Mouse (Mus musculus): ENCODE results near the gene Atp6v0d1.

The Atp6v0d1 gene

DNA sequence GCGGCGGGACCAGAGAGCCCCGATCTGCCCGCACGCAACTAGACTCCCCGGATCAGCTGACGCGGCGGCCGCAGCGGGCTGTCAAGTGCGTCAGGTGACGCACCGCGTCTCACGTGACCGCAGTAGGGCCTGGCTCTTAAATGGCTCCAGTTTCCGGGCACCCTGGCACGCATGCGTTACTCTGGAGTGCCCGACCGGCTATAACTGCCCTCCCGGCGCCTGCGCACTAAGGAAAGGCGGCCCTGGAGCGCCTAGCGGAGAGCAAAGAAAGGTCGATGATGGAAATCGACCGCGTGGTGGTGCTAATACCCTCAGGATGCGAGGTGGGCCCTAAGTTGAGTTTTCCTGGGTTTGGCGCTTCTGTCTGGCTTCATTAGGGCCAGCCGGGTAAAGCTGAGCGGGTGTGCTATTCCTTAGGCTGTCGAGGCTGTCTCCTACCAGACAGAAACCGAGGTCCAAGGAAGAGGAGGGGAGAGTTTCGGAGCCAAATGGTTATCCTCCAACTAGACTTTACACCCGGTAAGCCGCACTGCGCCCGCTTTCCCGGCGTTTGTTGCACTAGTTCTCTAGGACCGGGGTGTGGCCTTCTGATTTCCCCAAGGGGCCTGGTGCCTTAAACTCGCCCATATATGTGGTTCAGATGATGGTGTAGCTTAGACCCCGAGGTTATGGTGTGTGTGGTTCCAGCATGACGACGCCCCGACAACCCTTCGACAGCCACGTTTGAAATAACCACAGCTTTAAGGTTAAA, at the start of gene Atp6v0d1:
Gene Atp6v0d1 (minus strand): TSS at position 96 of the 751 bp plus-strand sequence.
- in situ Hi-C loops (cut with MboI; ENCODE audit: unreplicated experiment in 2 of 2), result no loop called here

DNA sequence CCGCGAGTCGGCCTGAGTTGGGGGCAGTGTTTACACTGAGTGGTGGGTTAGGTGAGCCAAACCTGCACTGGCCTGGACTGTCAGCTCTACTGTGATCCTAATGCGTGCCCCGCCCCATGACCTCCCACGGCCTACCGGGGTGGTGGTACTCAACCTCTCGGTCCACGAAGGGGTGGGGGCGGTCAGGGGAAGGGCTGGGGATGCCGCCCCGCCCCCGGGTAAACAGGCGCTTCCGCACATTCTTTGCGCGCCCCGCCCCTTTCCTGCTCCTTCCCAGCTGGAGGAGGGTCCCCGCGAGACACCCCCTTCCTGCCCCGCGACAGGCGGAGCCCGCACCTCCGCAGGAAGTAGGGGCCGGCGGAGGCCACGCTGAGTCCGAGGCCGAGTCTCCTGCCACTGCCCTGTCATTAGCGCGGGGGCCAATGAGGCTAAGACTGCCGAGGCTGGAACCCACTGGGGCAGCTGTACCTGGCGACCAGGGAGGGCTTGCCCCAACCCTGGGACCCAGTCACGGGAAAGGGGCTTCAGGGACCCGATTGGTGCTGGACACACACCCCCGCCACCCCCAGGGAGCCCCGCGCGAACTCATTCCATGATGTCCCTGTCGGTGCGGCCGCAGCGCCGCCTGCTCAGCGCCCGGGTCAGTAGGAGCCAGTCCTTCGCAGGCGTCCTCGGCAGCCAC, 48.1 kb upstream of the Atp6v0d1 start:
- in situ Hi-C loops (cut with MboI; ENCODE audit: unreplicated experiment in 2 of 2), result no loop called here

DNA sequence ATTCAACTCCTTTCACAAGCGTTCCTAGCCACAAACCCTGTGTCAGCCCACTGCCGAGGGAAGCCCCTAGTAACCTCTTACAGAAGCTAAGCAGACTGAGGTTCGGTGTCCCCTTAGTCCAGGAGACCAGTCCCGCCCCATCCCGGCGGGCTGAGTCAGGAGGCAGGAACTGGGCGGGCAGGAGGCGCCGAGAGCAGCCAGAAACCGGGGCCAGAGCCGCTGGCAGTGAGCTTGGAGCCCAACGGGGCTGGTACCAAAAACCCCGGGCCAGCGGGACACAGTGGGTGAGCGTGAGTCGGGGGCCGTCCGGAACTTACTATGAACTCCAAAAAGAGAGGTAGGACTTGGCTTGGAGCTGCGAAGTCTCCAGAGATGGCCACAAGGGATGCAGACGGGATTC, 47.2 kb upstream of the Atp6v0d1 start:
- in situ Hi-C loops (cut with MboI; ENCODE audit: unreplicated experiment in 2 of 2), result no loop called here

DNA sequence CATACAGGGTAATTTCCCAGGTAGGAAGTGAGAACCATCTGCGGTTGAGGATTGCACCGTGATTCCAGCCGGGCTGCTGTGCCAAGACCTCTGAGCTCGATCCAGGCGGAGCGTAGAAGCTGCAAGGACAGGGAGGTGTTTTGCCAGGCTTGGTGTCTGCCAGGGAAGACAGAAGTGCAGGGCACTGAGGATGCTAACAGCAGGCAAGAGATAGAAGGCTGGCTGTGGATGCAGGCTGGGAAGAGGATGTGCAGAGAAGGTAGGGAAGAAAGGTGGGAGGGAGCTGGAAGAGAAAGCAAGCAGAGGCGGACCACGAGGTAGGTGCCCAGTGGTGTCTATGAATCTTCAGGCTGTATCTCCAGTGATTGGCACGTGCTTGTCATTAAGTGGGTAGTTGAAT, 46.0 kb upstream of the Atp6v0d1 start:
- in situ Hi-C loops (cut with MboI; ENCODE audit: unreplicated experiment in 2 of 2), result no loop called here

DNA sequence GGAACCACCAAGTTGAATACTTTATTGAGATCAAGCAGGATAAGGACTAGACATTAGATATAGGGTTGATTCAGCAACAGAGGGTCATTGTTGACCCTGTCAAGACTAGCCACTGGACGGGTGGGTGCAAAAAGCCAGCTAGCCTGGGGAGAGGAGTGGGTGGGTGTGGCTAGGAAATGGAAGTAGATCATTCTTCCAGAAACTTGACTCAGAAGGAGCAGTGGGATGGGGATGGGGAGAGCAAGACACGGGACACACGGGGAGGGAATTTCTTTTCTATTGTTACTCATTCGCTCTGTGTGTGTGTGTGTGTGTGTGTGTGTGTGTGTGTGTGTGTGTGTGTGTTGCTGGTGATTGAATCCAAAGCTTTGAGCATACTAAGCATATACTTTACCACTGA, 43.9 kb upstream of the Atp6v0d1 start:
- in situ Hi-C loops (cut with MboI; ENCODE audit: unreplicated experiment in 2 of 2), result loop anchor here (5.0 to 10.0 kb wide), 3 partner anchors 78 to 445 kb away; partner anchors contain the start of genes Carmil2 (in 1 of the 2), Ctrl (in 1 of the 2), Nfatc3 (in 1 of the 2) and Psmb10 (in 1 of the 2)

DNA sequence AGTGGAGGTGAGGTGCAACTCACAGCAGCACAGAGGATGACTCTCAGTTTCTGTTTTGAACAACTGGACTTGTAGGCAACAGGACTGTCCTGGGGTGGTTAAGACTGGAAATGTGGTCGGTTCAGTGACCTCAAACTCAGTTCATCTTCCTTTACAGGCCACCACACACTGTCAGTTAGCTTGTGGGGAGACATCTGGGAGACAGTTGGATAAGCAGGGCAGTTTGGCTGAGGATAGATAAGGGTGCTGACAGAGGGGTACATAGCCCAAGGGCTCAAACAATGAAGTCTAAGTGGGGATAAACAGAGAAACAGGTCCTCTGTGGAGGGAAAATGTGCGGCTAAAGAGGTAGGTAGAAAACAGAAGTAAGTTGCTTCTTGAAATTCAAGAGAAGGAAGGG, 43.5 kb upstream of the Atp6v0d1 start:
- in situ Hi-C loops (cut with MboI; ENCODE audit: unreplicated experiment in 2 of 2), result loop anchor here (5.0 to 10.0 kb wide), 3 partner anchors 78 to 445 kb away; partner anchors contain the start of genes Carmil2 (in 1 of the 2), Ctrl (in 1 of the 2), Nfatc3 (in 1 of the 2) and Psmb10 (in 1 of the 2)

DNA sequence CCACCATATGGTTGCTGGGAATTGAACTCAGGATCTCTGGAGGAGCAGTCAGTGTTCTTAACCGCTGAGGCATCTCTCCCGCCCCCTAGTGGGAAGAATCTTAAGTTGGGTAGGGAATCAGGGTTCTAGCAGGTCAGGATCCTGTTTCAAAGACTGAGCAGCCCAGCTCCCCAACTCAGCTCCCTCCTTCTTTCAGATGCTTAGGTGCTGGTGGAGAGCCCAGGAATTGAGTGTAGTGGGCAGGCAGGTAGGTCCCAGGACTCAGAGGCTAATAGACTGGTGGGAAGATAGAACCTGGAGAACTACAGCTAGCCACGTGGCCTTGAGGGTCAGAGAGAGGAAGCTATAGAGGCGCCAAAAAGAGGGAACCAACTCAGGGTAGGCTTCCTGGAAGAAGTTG, 41.8 kb upstream of the Atp6v0d1 start:
- in situ Hi-C loops (cut with MboI; ENCODE audit: unreplicated experiment in 2 of 2), result loop anchor here (5.0 to 10.0 kb wide), 3 partner anchors 80 to 447 kb away; partner anchors contain the start of genes Carmil2 (in 1 of the 2), Ctrl (in 1 of the 2), Nfatc3 (in 1 of the 2) and Psmb10 (in 1 of the 2)

DNA sequence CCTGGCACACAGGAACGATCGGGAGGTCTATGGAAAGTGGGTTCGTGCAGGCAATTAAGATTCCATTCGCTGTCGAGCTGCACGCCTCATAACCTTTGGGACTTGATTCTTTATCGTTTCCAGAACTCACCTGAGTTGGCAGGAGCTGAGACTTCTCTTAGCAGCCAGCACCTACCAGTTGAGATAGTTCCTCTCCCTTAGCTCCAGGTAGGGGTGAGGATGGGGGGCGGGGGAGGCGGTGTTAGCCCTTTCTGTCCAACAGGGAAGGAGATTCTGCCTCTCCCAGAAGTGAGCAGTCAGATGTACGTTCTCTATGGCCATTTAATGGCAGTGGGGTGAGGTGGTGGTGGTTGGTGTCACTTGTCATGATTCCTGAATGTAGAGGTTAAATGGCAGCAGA, 41.2 kb upstream of the Atp6v0d1 start:
- in situ Hi-C loops (cut with MboI; ENCODE audit: unreplicated experiment in 2 of 2), result loop anchor here (5.0 to 10.0 kb wide), 3 partner anchors 80 to 448 kb away; partner anchors contain the start of genes Carmil2 (in 1 of the 2), Ctrl (in 1 of the 2), Nfatc3 (in 1 of the 2) and Psmb10 (in 1 of the 2)

DNA sequence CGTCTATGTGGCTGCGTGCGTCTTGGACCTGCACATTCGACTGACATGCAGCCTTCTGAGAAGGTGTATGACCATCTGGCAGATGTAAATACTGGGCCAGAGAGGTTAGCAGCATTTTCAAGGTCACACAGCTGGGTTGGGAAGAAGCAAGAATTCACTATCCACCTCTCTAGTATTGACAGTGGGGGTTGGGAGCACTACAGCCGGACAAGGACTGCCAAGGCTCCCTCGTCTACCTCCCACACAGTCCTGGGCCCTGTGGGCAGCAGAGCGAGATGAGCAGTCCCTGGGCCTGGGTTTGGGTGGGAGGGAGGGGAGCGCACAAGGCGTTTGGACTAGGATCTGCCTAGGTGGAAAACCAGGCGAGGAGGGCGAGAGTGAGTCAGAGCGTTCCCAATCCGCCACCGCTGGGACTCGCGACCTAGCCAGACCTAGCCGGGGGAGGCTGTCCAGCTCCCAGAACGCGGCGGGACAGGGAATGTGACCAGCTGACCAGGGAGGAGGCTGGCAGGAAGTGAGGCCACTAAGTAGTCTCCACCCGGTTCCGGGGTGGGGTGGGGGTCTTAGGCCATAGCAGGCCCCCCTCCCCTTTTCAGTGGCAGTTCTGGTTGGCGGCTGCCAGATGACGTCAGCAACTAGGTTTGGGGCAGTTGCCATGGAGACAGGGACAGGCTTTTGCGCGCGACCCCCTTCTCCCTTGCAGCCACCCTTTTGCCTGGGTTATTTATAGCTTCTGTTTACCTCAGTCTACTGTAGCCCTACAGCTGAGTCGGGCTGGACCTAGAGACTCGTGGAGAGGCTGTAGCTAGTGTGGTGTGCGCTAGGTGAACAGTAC, 40.6 kb upstream of the Atp6v0d1 start:
- in situ Hi-C loops (cut with MboI; ENCODE audit: unreplicated experiment in 2 of 2), result loop anchor here (5.0 to 10.0 kb wide), 3 partner anchors 81 to 448 kb away; partner anchors contain the start of genes Carmil2 (in 1 of the 2), Ctrl (in 1 of the 2), Nfatc3 (in 1 of the 2) and Psmb10 (in 1 of the 2)

DNA sequence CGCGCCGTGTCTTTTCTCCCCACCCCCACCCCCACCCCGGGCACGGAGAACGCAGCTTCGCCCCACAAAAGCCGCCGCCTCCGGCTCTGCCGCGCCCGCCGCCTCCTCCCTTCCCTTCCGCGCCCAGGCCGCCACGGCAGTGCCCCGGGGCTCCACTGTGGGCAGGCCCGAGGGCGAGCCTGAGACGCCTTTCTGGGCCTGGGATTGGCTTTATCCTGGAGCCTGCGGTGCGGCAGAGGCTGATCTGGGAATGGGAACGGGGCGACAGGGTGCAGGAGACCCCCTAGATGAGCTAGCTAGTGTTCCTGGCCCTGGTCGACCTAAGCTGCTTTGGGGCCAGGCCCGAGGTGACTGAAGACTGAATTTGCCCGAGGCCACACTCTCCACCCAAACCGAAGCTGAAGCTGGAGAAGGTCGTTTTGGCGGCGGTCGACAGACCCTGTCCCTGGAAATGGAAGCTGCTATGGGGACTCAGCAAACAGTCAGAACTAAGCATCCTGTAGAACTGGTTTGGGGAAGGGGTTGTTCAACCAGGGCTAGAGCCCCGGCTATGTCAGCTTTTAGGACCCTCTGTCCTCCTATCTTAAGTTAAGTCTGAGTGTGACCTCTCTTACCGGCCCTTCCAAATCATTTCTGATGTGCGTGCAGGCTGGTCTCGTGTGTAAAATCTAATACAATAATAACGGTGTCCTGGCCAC, 39.8 kb upstream of the Atp6v0d1 start:
- in situ Hi-C loops (cut with MboI; ENCODE audit: unreplicated experiment in 2 of 2), result loop anchor here (5.0 to 10.0 kb wide), 3 partner anchors 82 to 449 kb away; partner anchors contain the start of genes Carmil2 (in 1 of the 2), Ctrl (in 1 of the 2), Nfatc3 (in 1 of the 2) and Psmb10 (in 1 of the 2)

DNA sequence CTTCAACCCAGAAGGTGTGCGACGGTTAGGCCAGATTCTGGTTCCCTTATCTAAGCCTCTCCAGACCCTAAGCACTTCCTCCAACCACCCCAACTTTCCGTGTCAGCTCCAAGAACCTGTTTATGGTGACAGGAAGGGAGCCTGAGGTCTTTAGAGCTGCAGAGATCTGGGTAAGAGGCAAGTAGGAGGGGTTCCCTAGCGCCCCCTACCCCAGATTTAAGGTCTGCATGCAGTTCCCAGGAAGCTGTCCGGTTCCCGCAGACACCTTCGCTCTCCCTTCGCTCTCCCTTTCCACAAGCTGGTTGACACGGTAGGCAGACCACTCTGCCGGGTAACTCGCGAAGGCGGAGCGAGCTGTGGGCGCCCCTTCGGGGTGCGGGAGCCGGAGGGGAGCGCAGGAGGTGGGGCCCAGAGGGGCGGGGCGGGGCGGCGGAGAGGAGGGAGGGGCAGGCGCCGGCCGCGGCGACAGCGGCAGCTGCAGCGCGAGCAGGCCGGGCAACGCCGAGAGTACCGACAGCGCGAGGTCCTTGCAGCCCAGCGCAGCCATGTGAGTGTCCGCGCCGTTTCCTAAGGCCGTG, 39.0 kb upstream of the Atp6v0d1 start, which contains the start of gene Ripor1:
Gene Ripor1 (plus strand): TSS at position 452 of the 578 bp plus-strand sequence.
- in situ Hi-C loops (cut with MboI; ENCODE audit: unreplicated experiment in 2 of 2), result loop anchor here (5.0 to 10.0 kb wide), 3 partner anchors 82 to 450 kb away; partner anchors contain the start of genes Carmil2 (in 1 of the 2), Ctrl (in 1 of the 2), Nfatc3 (in 1 of the 2) and Psmb10 (in 1 of the 2)

DNA sequence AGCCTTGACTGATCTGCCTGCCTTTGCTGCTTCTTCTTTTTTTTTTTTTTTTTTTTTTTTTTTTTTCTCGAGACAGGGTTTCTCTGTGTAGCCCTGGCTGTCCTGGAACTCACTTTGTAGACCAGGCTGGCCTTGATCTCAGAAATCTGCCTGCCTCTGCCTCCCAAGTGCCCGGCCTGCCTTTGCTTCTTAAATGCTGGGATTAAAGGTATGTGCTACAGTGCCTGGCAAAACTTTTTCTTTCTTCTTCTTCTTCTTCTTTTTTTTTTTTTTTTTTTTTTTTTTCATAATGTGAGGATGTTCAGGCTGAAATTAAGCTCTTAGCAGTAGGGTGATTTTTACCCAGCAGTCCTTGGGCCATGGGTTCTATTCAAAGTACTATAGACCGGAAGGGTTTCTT, 36.7 kb upstream of the Atp6v0d1 start:
- in situ Hi-C loops (cut with MboI; ENCODE audit: unreplicated experiment in 2 of 2), result loop anchor here (10.0 kb wide), 2 partner anchors 332 to 452 kb away; partner anchors contain the start of genes Ctrl (in 1 of the 2), Nfatc3 (in 1 of the 2) and Psmb10 (in 1 of the 2)

DNA sequence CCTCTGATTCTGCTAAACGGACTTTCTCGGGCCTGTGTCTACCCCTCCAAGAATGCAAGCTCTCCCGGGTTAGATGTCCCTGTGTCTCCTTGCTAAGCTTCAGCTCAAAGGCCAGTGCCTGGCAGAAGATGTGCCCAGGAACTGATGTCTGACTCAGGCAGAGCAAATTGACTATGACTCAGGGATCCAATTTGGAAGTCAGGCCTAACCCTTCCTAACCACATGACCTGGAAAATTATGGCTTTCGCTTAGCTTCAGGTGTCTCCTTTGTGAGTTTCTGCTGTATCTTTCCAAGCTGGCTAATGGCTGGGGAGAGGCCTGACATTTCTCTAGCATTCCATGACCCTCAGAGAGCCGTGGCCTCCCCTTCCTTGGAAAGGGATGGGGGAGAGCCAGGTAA, 35.5 kb upstream of the Atp6v0d1 start:
- in situ Hi-C loops (cut with MboI; ENCODE audit: unreplicated experiment in 2 of 2), result loop anchor here (10.0 kb wide), 2 partner anchors 334 to 454 kb away; partner anchors contain the start of genes Ctrl (in 1 of the 2), Nfatc3 (in 1 of the 2) and Psmb10 (in 1 of the 2)

DNA sequence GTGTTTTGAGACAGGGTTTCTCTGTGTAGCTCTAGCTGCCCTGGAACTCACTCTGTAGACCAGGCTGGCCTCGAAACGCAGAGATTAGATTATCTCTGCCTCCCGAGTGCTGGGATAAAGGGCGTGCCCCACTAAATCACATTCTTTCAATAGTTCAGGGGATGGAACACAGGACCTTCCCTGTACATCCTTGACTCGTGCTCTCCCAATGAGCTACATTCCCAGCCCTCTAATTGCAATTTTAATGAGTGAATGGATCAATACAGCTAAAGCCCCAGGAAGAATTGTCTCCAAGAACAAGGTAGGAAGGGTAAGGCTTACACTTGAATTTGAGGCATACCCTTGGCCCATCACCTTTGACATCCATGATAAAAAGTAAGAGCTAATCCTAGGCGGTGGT, 32.9 kb upstream of the Atp6v0d1 start:
- in situ Hi-C loops (cut with MboI; ENCODE audit: unreplicated experiment in 2 of 2), result loop anchor here (5.0 kb wide), 2 partner anchors 89 to 189 kb away; partner anchors contain the start of gene Carmil2 (in 1 of the 2)

DNA sequence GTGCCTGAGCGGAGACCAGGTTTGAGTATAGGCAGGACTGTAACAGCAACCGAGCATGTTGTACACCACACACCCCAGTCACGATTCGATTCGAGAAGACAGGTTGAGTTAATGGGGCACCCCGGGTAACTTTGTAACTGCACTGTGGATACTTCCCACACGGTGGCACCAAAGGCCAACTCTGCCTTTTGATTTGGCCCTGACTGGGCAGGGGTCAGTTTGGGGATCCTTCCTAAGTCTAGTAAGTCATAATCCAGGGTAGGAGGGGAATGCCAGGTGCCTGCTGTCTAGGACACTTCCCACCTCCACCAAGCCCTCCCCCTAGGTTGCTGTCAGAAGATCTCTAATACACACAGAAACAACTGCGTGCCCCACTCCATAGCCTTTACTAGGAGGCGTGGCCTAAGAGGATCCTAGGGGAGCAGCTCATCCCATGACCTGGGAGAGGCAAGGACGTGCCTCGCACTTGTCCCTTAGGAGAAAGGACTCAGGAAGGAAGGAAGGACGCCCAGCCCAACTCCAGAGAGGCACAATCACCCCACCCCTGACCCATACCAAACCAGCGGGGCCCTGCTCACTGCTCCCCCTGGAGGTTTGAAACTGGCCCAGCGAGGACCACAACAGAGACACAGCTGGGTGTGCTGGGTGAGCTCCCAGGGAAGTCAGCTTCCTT, 30.7 kb upstream of the Atp6v0d1 start:
- in situ Hi-C loops (cut with MboI; ENCODE audit: unreplicated experiment in 2 of 2), result loop anchor here (5.0 kb wide), 2 partner anchors 91 to 191 kb away; partner anchors contain the start of gene Carmil2 (in 1 of the 2)

DNA sequence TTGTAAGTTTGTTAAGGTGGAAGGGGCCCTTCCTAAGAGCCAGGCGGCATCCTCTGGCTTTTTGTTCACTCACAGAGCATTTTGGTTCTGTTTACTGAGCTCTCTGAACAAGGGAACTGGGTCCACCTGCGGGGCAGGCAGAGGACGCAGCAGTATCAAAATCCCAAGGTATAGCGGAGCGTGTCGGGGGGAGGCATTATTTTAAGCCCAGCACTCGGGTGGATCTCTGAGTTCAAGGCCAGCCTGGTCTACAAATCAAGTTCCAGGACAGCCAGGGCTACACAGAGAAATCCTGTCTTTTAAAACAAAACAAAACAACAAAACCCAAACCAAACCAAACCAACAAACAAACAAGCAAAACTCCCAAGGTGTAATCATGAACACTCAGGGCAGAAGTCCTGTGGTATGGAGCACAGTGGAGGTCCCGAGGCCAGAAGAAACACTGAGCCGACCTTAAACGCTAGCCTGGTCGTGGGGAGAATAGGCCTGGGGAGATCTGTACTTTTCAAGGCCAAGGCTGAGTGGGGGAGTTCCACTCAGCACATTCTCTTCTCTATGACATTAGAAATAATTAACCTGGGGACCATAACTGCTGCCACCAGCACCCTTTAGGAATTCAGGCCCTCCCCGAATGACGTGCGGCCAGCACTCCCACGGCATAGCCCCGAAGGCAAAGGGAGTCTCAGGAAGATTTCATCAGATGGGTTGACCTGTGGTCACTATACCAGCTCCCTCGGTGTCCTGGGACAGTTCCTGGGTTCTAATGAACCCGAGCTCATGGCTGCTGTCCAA, 28.8 kb upstream of the Atp6v0d1 start:
- in situ Hi-C loops (cut with MboI; ENCODE audit: unreplicated experiment in 2 of 2), result loop anchor here (5.0 kb wide), 2 partner anchors 93 to 193 kb away; partner anchors contain the start of gene Carmil2 (in 1 of the 2)

DNA sequence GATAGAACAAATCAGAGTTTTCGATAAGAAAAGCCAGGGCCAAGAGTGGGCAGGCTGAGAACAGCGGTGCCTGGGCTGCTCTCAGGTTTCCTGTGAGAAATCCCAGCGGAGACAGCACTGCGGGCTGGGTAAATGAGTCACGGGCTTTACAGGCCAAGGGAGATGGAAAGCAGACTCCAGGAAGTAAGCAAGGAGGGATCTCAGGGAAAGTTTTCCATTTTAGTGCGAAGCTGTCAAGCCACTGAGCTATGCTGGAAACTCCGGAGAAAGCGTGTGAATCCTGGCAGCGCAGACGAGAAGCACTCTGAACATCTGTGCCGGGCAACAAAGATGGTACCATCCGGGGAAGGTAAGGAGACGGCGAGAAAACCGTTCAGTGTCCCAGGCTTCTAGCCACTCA, 28.0 kb upstream of the Atp6v0d1 start:
- in situ Hi-C loops (cut with MboI; ENCODE audit: unreplicated experiment in 2 of 2), result no loop called here

Data from v-Abl transformed pro-B cells (cell line).